Mouse (Mus musculus): ENCODE measurements at regions not wholly inside any gene's neighbourhood (a gene's known extent, or its start where the extent isn't known, plus 50 kb on each side); places are given as distances from the start of the nearest gene placed in this dataset.

- TF ChIP-seq CTCF (IDR thresholded peaks at IDR 0.05; ENCODE audit: low read depth) (no peak), EP300 (IDR thresholded peaks at IDR 0.05; ENCODE audit: low read depth) (no peak)
Measured at GRCm38 (mm10) chr2:115322582-115322981, 258.9 kb upstream of the BC052040 start.
